Mouse (Mus musculus) embryonic facial prominence, embryonic 11.5 days (tissue): ENCODE measurements around the gene Sbf2. TPM values are rescaled to one million over a fixed set of nuclear protein-coding genes. Genes with fewer than 3 reads are reported as not detected.
"Not testable (repeated sequence)": the region's sequence is repeated elsewhere in the genome, so short reads cannot be mapped to it uniquely, and the experiment has no call there.

Experiments
- ATAC-seq: fragments of 200-750 bp; cut with Nextera tagmentation; replicated peaks from 2 replicates; pipeline ENCODE4 v1.8.0; 2017; ENCODE audit warnings: low read depth; ENCODE audit not compliant: insufficient number of reproducible peaks, low FRiP score, low TSS enrichment
- DNase-seq: peaks from one replicate; pipeline ENCODE4 v3.0.0-alpha.2; 2015; ENCODE audit warnings: low spot score
- H3K27ac ChIP-seq: fragments of 300-500 bp; sonication (generic); replicated peaks from 2 replicates; pipeline ENCODE4 v1.5.1; 2014; ENCODE audit warnings: mild to moderate bottlenecking, low read depth, low read length, control low read depth
- H3K27me3 ChIP-seq: fragments of 300-500 bp; sonication (generic); 2 replicates; pipeline ENCODE4 v1.6.1; 2014; ENCODE audit warnings: mild to moderate bottlenecking, low read length, moderate library complexity, mixed read lengths; ENCODE audit not compliant: control insufficient read depth, insufficient read depth
- H3K36me3 ChIP-seq: fragments of 300-500 bp; sonication (generic); replicated peaks from 2 replicates; pipeline ENCODE4 v1.6.1; 2014; ENCODE audit warnings: low read depth, mild to moderate bottlenecking, low read length, moderate library complexity, mixed read lengths; ENCODE audit not compliant: control insufficient read depth, insufficient read depth
- H3K4me1 ChIP-seq: fragments of 300-500 bp; sonication (generic); 2 replicates; pipeline ENCODE4 v1.6.1; 2014; ENCODE audit warnings: low read length, mixed read lengths; ENCODE audit not compliant: control insufficient read depth, insufficient read depth
- H3K4me2 ChIP-seq: fragments of 300-500 bp; sonication (generic); 2 replicates; pipeline ENCODE4 v1.6.1; 2014; ENCODE audit warnings: low read depth, mild to moderate bottlenecking, control low read depth, low read length, moderate library complexity
- H3K4me3 ChIP-seq: fragments of 300-500 bp; sonication (generic); 2 replicates; pipeline ENCODE4 v1.5.1; 2014; ENCODE audit warnings: low read depth, low read length, control low read depth
- H3K9ac ChIP-seq: fragments of 300-500 bp; sonication (generic); replicated peaks from 2 replicates; pipeline ENCODE4 v1.6.1; 2014; ENCODE audit warnings: mild to moderate bottlenecking, control low read depth, low read length
- H3K9me3 ChIP-seq: fragments of 300-500 bp; sonication (generic); replicated peaks from 2 replicates; pipeline ENCODE4 v1.6.1; 2016; ENCODE audit warnings: mild to moderate bottlenecking, low read length, inconsistent platforms, mixed read lengths; ENCODE audit not compliant: control insufficient read depth
- WGBS: fragments of 180-500 bp; shearing (Covaris S2); extraction: QIAGEN DNeasy Blood & Tissue Kit; methylation state at CpG from one replicate; pipeline ENCODE4 v1.1.7; 2014; 5-methylcytosine and 5-hydroxymethylcytosine counted together
- polyA plus RNA-seq: library from polyadenylated mRNA; unstranded; fragments of >200 nt; fragmentation: Nextera tagmentation; extraction: Ambion mirVana; gene quantifications from 2 replicates; pipeline ENCODE4 v1.2.1, GENCODE M21; 2014

The Sbf2 gene
- polyA plus RNA-seq, 1 experiment from 2014 or later: 25.4 TPM

GRCm38 (mm10) chr7:110548268-110548667 is 66.5 kb downstream of the Sbf2 start:
- H3K4me1 ChIP-seq: no peaks in the 10 kb centered on the region
- H3K27ac ChIP-seq: no peak overlapping the region
- H3K4me3 ChIP-seq: no peak overlapping the region
- DNase-seq (peak; percentile 30), ATAC-seq (no peak)
- no peak overlapping the region for H3K9ac ChIP-seq
- no peak overlapping the region for H3K4me2 ChIP-seq
- H3K36me3 ChIP-seq: no peaks in the 10 kb centered on the region
- no peaks in the 10 kb centered on the region for H3K9me3 ChIP-seq
- WGBS: 85% methylated on average over 1 of the region's 1 CpGs
- no peaks in the 10 kb centered on the region for H3K27me3 ChIP-seq

DNA sequence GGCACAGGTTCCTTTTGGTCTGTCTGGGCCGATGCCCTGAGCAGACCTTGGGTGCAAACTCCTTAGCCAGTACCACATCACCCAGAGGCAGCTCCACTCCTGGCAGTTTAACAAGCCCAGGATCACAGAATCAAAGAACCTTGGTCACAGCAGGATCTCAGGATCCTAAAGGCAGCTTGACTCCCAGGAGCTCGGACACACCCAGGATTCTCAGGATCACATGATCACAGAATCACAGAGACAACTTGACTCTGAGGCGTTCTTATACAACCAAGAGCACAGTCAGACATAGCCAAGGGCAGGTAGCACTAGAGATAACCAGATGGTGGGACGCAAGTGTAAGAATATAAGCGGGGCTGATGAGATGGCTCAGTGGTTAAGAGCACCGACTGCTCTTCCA is 71.4 kb downstream of the Sbf2 start:
- 91% methylated on average over 6 of the region's 6 CpGs for WGBS
- ATAC-seq (no peak), DNase-seq (no peak)
- Histone ChIP-seq H3K27me3 (no peaks in the 10 kb centered on the region), H3K36me3 (no peaks in the 10 kb centered on the region), H3K4me2 (no peak overlapping the region), H3K4me3 (no peak overlapping the region), H3K27ac (no peak overlapping the region), H3K9ac (no peak overlapping the region), H3K9me3 (no peaks in the 10 kb centered on the region), H3K4me1 (no peaks in the 10 kb centered on the region)

DNA sequence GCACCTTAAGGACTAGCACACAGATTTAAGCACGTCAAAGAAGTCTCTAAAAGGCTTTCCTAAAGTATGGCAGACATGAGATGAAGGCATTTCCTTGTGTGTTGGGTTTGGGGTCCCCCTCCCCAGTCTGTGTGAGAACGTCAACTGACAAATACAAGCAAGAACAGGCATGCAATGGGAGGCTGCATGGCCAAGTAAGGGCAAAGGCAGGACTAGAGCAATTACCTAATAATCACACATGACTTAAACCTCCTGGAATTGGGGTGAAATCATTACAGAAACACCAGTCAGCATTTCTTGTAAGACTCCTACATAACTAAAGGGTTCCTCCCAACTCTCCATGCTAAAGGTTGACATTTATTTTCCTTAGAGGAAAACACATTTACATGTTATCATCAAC is 75.5 kb downstream of the Sbf2 start:
- WGBS: 56% methylated on average over 2 of the region's 2 CpGs
- Histone ChIP-seq H3K27ac (no peak overlapping the region), H3K27me3 (no peaks in the 10 kb centered on the region), H3K36me3 (no peaks in the 10 kb centered on the region), H3K9ac (no peak overlapping the region), H3K9me3 (no peaks in the 10 kb centered on the region), H3K4me1 (no peaks in the 10 kb centered on the region), H3K4me3 (no peak overlapping the region), H3K4me2 (no peak overlapping the region)
- ATAC-seq (no peak), DNase-seq (no peak)

DNA sequence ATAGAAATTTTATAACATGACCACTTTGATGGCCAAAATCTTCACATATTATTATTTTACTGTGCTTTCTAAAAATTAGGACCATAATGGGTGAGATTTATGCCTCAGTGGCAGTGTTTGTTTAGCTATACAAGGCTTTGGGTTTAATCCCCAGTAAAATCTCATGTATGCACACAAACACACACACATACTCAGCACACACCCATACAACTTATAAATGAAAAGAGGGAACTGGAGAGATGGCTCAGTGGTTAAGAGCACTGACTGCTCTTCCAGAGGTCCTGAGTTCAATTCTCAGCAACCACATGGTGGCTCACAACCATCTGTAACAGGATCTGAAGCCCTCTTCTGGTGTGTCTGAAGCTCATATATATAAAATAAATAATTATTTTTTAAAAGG is 84.4 kb downstream of the Sbf2 start:
- not testable (repeated sequence) for H3K9me3 ChIP-seq, DNase-seq, H3K4me1 ChIP-seq, H3K27ac ChIP-seq, H3K36me3 ChIP-seq, H3K9ac ChIP-seq, H3K27me3 ChIP-seq, ATAC-seq, H3K4me2 ChIP-seq, H3K4me3 ChIP-seq

DNA sequence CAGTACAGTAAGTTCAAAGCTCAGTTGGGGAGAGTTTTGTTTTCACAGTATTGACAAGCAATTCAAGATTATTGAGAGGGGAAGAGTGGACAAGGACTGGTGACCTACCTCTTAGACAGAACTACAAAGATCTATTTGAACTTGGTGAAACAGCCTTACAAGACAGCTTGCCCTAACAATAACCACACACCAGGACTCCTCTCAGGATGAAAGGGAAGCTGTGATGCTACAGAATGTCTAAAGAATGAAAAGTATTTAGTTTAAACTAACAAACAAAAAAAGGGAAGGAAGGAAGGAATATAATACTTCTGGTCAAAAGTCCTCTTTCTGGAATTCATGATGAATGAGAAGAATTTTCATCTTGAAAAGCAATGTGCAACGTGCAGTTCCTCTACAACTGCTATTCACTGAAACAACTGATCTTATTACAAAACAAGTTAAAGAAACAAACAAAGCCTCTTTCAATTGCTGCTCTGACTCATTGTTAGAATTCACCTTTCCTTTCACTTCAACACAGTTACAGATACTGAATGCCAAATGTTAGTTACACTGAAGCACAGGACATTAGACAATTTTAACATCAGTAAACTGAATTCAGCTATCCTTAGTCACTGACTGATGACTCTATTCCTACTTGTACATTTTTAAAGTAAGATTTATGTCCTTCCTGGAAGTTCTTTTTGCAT is 89.5 kb downstream of the Sbf2 start:
- WGBS: 52% methylated on average over 1 of the region's 1 CpGs
- no peaks in the 10 kb centered on the region for H3K36me3 ChIP-seq
- H3K4me2 ChIP-seq: no peak overlapping the region
- no peaks in the 10 kb centered on the region for H3K4me1 ChIP-seq
- no peak overlapping the region for H3K27ac ChIP-seq
- ATAC-seq (no peak), DNase-seq (no peak)
- H3K4me3 ChIP-seq: no peak overlapping the region
- no peaks in the 10 kb centered on the region for H3K9me3 ChIP-seq
- no peak overlapping the region for H3K9ac ChIP-seq
- no peaks in the 10 kb centered on the region for H3K27me3 ChIP-seq

- WGBS: 89% methylated on average over 2 of the region's 2 CpGs
- no peak for ATAC-seq
- Histone ChIP-seq H3K4me2 (no peak overlapping the region), H3K9ac (no peak overlapping the region), H3K27me3 (no peaks in the 10 kb centered on the region), H3K9me3 (no peaks in the 10 kb centered on the region), H3K27ac (no peak overlapping the region), H3K4me3 (no peak overlapping the region), H3K36me3 (no peaks in the 10 kb centered on the region), H3K4me1 (no peaks in the 10 kb centered on the region)
- DNase-seq: no peak
Observed at GRCm38 (mm10) chr7:110516241-110517220, 98.2 kb downstream of the Sbf2 start.

DNA sequence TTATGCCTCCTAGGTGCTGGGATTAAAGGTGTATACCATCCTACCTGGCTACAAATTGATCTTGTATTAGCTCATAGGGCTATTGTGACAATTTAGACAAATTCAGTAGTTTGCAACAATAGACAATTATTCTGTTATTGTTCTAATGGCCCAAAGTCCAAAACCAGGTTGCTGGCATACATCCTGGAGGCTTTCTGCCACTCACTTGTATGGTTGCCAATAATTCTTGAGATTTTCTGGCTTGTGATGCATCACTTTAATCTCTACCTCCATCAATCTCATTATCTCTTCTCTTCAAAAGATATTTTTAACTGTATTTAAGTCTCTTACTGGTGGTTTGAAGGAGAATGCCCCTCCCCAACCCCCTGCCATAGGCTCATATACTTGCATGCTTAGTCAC is 100.6 kb downstream of the Sbf2 start:
- H3K4me3 ChIP-seq: no peak overlapping the region
- H3K9ac ChIP-seq: no peak overlapping the region
- no peaks in the 10 kb centered on the region for H3K27me3 ChIP-seq
- H3K9me3 ChIP-seq: no peaks in the 10 kb centered on the region
- ATAC-seq: no peak
- no peak for DNase-seq
- H3K4me2 ChIP-seq: no peak overlapping the region
- no peak overlapping the region for H3K27ac ChIP-seq
- H3K36me3 ChIP-seq: no peaks in the 10 kb centered on the region
- H3K4me1 ChIP-seq: no peaks in the 10 kb centered on the region

- no peaks in the 10 kb centered on the region for H3K9me3 ChIP-seq
- WGBS: 88% methylated on average over 1 of the region's 1 CpGs
- no peak overlapping the region for H3K4me3 ChIP-seq
- DNase-seq: no peak
- H3K4me2 ChIP-seq: no peak overlapping the region
- no peak for ATAC-seq
- H3K27me3 ChIP-seq: no peaks in the 10 kb centered on the region
- H3K36me3 ChIP-seq: no peaks in the 10 kb centered on the region
- no peak overlapping the region for H3K9ac ChIP-seq
- H3K4me1 ChIP-seq: no peaks in the 10 kb centered on the region
- H3K27ac ChIP-seq: no peak overlapping the region
Observed at GRCm38 (mm10) chr7:110498653-110499052, 116.1 kb downstream of the Sbf2 start.
